Mouse (Mus musculus) limb, embryonic 12.5 days (tissue): ENCODE results near the gene Prss35. TPM values are rescaled to one million over a fixed set of nuclear protein-coding genes. Genes with fewer than 3 reads are reported as not detected.

Experiments
- ATAC-seq: fragments of 200-750 bp; cut with Nextera tagmentation; 2 replicates; pipeline ENCODE4 v1.8.0; 2017; ENCODE audit warnings: low read depth, moderate TSS enrichment; ENCODE audit not compliant: insufficient number of reproducible peaks, insufficient read depth, low FRiP score, low TSS enrichment
- H3K27ac ChIP-seq: fragments of 300-500 bp; sonication (generic); 2 replicates; pipeline ENCODE4 v1.5.1; 2016; ENCODE audit warnings: mild to moderate bottlenecking, moderate library complexity
- H3K27me3 ChIP-seq: fragments of 300-500 bp; sonication (generic); 2 replicates; pipeline ENCODE4 v1.6.1; 2016; ENCODE audit warnings: mild to moderate bottlenecking, moderate library complexity
- H3K36me3 ChIP-seq: fragments of 300-500 bp; sonication (generic); 2 replicates; pipeline ENCODE4 v1.6.1; 2016; ENCODE audit warnings: mild to moderate bottlenecking, moderate library complexity
- H3K4me1 ChIP-seq: fragments of 300-500 bp; sonication (generic); replicated peaks from 2 replicates; pipeline ENCODE4 v1.6.1; 2016
- H3K4me2 ChIP-seq: fragments of 300-500 bp; sonication (generic); 2 replicates; pipeline ENCODE4 v1.6.1; 2016; ENCODE audit warnings: mild to moderate bottlenecking, moderate library complexity
- H3K4me3 ChIP-seq: fragments of 300-500 bp; sonication (generic); replicated peaks from 2 replicates; pipeline ENCODE4 v1.5.1; 2016; ENCODE audit warnings: mild to moderate bottlenecking
- H3K9ac ChIP-seq: fragments of 300-500 bp; sonication (generic); replicated peaks from 2 replicates; pipeline ENCODE4 v1.6.1; 2016; ENCODE audit warnings: mild to moderate bottlenecking, moderate library complexity
- H3K9me3 ChIP-seq: fragments of 300-500 bp; sonication (generic); 2 replicates; pipeline ENCODE4 v1.6.1; 2016; ENCODE audit warnings: mild to moderate bottlenecking, moderate library complexity
- WGBS: fragments of 180-500 bp; shearing (Covaris S2); methylation state at CpG from one replicate; pipeline ENCODE4 v1.1.7; 2016; 5-methylcytosine and 5-hydroxymethylcytosine counted together
- polyA plus RNA-seq: library from polyadenylated mRNA; unstranded; fragments of >200 nt; fragmentation: Nextera tagmentation; extraction: Ambion mirVana; gene quantifications from 2 replicates; pipeline ENCODE4 v1.2.1, GENCODE M21; 2016

Prss35 gene
- polyA plus RNA-seq, 1 experiment from 2014 or later: 14.6 TPM

DNA sequence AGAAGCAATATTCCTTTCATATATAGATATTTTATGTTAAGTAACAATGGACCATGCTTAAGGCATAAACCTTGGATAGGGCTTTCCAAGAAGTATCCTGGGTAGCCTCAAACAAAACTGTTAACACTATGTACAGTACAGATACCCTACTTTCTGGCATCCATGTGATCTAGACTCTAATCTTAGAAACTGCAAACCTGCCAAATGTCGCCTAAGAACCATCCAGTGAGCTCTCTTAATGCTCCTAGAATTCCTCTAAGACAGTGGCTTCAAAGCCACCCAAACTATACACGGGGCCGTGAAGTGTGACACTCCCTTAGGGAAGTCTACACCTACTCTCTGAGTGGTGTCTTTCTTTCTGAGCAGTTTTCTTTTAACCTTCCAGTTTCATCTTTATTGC is 29.4 kb downstream of the Prss35 start:
- no peak overlapping the region for H3K9ac ChIP-seq
- no peaks in the 10 kb centered on the region for H3K4me1 ChIP-seq
- H3K4me3 ChIP-seq: no peak overlapping the region
- no peak for ATAC-seq
- 74% methylated on average over 3 of the region's 3 CpGs for WGBS
- H3K9me3 ChIP-seq: no peaks in the 10 kb centered on the region
- H3K36me3 ChIP-seq: no peaks in the 10 kb centered on the region
- H3K27me3 ChIP-seq: no peaks in the 10 kb centered on the region
- no peak overlapping the region for H3K27ac ChIP-seq
- no peak overlapping the region for H3K4me2 ChIP-seq

DNA sequence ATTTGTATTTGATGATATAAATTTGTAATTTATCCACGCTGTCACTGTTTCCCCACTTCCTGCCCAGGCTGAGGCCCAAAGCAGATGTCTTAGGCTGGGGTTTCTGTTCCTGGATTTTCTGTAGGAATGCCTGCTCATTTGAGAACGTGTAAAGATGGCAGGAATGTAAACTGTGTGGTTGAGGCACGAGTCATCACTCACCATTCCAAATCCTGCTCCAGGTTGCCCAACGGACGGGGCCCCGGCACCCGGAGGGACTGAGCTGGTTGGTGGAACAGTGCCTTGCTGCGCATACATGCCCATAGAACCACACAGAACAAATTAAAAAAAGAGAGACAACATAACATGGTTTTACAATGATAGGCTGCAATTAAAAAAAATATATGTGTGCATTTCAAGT is 30.5 kb downstream of the Prss35 start:
- ATAC-seq: no peak
- Histone ChIP-seq H3K4me1 (no peaks in the 10 kb centered on the region; the same call in 1 of the 2 replicates), H3K4me3 (no peak overlapping the region), H3K36me3 (no peaks in the 10 kb centered on the region), H3K4me2 (no peak overlapping the region), H3K9ac (no peak overlapping the region), H3K27ac (no peak overlapping the region), H3K9me3 (no peaks in the 10 kb centered on the region), H3K27me3 (no peaks in the 10 kb centered on the region)
- 77% methylated on average over 8 of the region's 8 CpGs for whole genome bisulfite sequencing

DNA sequence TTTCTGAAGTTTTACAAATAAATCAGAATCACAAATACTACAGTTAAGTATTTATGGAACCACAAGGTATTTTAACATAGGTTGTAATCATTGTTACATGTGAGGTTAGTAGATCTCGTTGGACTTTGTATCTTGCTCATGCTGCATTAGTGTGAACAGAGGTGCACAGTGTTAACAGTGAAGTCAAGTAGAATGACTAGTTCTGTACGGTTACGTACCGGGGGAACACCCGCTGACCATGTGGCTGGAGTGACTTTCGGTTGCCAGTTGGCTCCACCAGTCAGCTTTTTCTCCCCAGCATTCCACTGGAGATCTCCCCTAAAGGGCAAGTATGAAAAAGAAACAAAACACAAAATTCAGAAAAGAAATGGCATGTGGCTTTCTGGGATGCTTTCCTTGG is 31.9 kb downstream of the Prss35 start:
- no peaks in the 10 kb centered on the region for H3K9me3 ChIP-seq
- no peak overlapping the region for H3K4me2 ChIP-seq
- no peak for ATAC-seq
- H3K4me3 ChIP-seq: no peak overlapping the region
- no peak overlapping the region for H3K27ac ChIP-seq
- no peaks in the 10 kb centered on the region for H3K36me3 ChIP-seq
- WGBS: 91% methylated on average over 6 of the region's 6 CpGs
- H3K9ac ChIP-seq: no peak overlapping the region
- no peaks in the 10 kb centered on the region for H3K27me3 ChIP-seq
- H3K4me1 ChIP-seq: no peaks in the 10 kb centered on the region; the same call in 1 of the 2 replicates

DNA sequence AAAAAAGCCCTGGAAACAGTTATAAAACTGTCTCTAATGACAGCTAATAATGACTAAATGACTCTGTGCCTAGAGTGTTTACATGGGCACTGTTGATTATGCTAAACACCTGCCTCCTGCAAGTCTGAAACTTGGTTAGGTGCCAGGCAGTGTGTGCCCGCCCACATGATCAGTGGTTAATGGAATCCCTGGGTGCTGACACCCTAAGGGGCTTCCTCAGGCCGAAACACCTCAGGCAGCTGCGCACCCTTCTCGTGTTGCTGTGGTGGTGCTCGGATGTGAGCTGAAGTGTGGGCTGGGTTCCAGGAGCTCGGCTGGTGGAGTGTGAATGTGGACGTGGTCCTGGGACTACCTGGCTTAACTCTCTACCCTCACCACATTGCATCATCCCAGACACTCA is 33.9 kb downstream of the Prss35 start:
- H3K9me3 ChIP-seq: no peaks in the 10 kb centered on the region
- no peaks in the 10 kb centered on the region for H3K36me3 ChIP-seq
- no peaks in the 10 kb centered on the region; the same call in 1 of the 2 replicates for H3K4me1 ChIP-seq
- H3K27ac ChIP-seq: no peak overlapping the region
- H3K9ac ChIP-seq: no peak overlapping the region
- H3K4me2 ChIP-seq: no peak overlapping the region
- 38% methylated on average over 7 of the region's 7 CpGs for WGBS
- no peaks in the 10 kb centered on the region for H3K27me3 ChIP-seq
- no peak for ATAC-seq
- no peak overlapping the region for H3K4me3 ChIP-seq

DNA sequence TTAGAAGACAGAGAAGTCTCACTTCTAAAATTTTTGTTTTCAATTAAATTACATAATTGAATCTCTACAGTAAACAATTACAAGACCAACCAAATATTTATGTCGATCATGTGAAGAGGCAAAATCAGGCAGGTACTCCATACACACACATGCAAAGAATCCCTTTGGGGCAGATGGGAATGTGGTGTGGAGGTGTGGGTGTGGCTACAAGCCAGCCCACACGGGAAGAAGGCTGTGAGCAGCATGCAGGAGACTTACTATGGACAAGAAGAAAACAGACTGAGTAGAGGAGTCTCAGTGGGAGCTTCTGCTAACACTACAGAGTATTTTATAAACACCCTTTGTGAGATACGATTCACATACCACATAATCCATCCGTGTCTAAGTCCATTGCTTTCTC is 34.8 kb downstream of the Prss35 start:
- Histone ChIP-seq H3K4me3 (no peak overlapping the region), H3K27ac (no peak overlapping the region), H3K36me3 (no peaks in the 10 kb centered on the region), H3K4me1 (no peaks in the 10 kb centered on the region; the same call in 1 of the 2 replicates), H3K9me3 (no peaks in the 10 kb centered on the region), H3K4me2 (no peak overlapping the region), H3K9ac (no peak overlapping the region), H3K27me3 (no peaks in the 10 kb centered on the region)
- WGBS: 65% methylated on average over 4 of the region's 4 CpGs
- ATAC-seq: no peak

DNA sequence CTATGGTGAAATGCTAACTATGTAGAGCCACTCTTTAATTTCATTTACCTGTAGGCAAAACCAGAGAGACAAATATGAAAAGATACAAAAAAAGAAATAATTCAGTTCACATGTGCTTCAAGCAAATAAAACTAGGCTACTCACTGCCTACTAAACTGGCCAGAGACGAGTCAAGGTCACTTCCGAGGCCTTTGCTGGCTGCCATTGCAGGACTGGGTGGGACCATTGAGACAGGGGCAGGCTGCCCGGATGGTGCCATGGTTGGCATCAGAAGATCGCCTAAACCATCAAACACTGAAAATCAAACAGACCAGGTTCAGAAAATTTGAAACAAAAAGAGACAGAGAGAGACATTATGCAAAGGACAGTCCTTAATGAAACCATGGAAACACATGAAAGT is 38.0 kb downstream of the Prss35 start:
- no peak overlapping the region for H3K4me2 ChIP-seq
- H3K9ac ChIP-seq: no peak overlapping the region
- no peaks in the 10 kb centered on the region for H3K36me3 ChIP-seq
- H3K27me3 ChIP-seq: no peaks in the 10 kb centered on the region
- no peaks in the 10 kb centered on the region; the same call in 1 of the 2 replicates for H3K4me1 ChIP-seq
- 94% methylated on average over 4 of the region's 4 CpGs for WGBS
- ATAC-seq: no peak
- H3K9me3 ChIP-seq: no peaks in the 10 kb centered on the region
- H3K4me3 ChIP-seq: no peak overlapping the region
- no peak overlapping the region for H3K27ac ChIP-seq

DNA sequence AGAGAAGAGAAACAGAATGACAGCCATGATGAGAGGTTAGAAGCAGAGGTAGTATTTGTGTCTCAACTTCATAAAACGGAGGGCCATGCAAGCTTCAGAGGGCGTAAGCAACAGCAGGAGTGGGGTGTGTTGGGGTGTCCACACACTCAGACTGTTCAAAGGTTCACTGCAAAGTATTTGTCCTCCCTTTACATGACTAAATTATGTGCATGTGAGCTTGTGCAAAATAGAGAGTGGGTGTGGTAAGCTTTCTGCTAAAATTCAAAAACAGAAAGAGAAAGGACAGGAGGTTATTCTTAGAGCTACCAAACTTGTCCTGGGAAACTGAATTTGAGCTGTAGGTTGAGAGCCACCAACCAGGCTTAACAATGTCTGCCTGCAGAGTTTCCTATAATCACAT is 39.4 kb downstream of the Prss35 start:
- Histone ChIP-seq H3K4me1 (no peaks in the 10 kb centered on the region; the same call in 1 of the 2 replicates), H3K4me2 (no peak overlapping the region), H3K27ac (no peak overlapping the region), H3K9ac (no peak overlapping the region), H3K4me3 (no peak overlapping the region), H3K27me3 (no peaks in the 10 kb centered on the region), H3K9me3 (no peaks in the 10 kb centered on the region), H3K36me3 (no peaks in the 10 kb centered on the region)
- 88% methylated on average over 2 of the region's 2 CpGs for WGBS
- no peak for ATAC-seq

DNA sequence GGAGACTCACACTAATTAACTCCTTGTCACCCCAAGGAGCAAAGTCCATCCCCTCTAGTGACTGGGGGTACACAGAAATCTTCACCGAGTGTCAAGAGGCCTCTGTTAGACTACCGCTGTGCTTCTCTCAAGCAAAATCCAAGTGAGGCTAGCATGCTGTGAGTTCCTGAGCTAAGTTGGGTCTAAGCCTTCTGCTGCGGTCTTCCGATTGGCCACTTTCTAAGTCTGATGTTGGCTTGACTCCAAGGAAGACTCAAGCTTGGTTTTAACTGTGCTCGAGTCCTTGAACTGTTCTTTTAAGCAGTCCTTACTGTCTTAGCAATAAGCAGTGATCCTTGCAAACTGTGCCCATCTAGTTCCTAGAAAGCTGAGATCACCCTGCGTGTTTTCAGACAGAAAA is 45.7 kb downstream of the Prss35 start:
- 83% methylated on average over 6 of the region's 6 CpGs for WGBS

DNA sequence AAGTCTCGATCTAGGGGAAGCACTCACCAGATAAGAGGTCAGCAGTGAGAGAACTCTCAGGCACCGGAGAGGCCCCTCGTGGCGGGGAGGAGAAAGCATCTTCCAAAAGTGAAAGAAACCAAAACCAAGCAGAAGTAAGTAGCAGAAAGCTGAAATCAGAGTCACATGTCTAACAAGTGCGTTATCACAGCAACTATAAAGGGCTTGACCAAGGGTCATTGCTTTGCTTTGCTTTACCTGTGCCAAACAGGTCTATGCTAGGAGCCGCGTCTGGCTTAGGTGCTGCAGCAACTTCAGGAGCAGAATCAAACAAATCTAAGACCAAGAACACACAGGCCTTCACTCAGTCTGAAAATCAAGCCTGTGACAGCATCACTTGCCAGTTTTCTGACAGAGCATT is 48.5 kb downstream of the Prss35 start:
- 81% methylated on average over 7 of the region's 7 CpGs for WGBS
- H3K9me3 ChIP-seq: no peaks in the 10 kb centered on the region
- ATAC-seq: no peak
- no peak overlapping the region for H3K27ac ChIP-seq
- H3K27me3 ChIP-seq: no peaks in the 10 kb centered on the region
- no peaks in the 10 kb centered on the region for H3K4me1 ChIP-seq
- no peak overlapping the region for H3K4me2 ChIP-seq
- H3K36me3 ChIP-seq: no peaks in the 10 kb centered on the region
- H3K4me3 ChIP-seq: no peak overlapping the region
- no peak overlapping the region for H3K9ac ChIP-seq

More for the DNA sequence above, 45.7 kb downstream of the Prss35 start:
- no peaks in the 10 kb centered on the region for H3K27me3 ChIP-seq
- H3K27ac ChIP-seq: no peak overlapping the region
- H3K36me3 ChIP-seq: no peaks in the 10 kb centered on the region
- no peak overlapping the region for H3K4me2 ChIP-seq
- H3K4me1 ChIP-seq: no peaks in the 10 kb centered on the region
- H3K9me3 ChIP-seq: no peaks in the 10 kb centered on the region
- ATAC-seq: no peak
- no peak overlapping the region for H3K9ac ChIP-seq
- H3K4me3 ChIP-seq: no peak overlapping the region

DNA sequence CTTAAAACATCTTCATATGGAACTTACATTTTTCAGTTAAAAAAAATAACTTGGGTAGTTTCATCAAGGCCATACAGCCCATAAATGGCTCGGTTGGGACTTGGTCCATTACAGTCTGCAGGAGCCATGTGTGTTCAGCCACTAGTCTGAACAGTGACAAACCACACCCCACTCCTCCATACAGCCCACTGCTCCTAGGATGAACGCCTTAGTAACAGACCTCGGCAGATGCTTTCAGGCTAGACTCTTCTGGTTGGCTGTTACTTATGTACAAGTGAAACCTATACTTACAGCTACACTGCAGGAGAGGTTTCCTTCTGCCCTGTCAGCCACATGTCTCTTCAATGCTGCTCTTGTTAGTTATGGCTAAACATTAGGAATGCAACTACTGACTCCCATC is 51.8 kb downstream of the Prss35 start:
- Histone ChIP-seq H3K9me3 (no peaks in the 10 kb centered on the region), H3K4me2 (no peak overlapping the region), H3K4me1 (peaks cover 8% of the 10 kb centered on the region), H3K27me3 (no peaks in the 10 kb centered on the region), H3K9ac (no peak overlapping the region), H3K27ac (no peak overlapping the region), H3K4me3 (no peak overlapping the region), H3K36me3 (no peaks in the 10 kb centered on the region)
- no peak for ATAC-seq
- WGBS: 61% methylated on average over 3 of the region's 3 CpGs

DNA sequence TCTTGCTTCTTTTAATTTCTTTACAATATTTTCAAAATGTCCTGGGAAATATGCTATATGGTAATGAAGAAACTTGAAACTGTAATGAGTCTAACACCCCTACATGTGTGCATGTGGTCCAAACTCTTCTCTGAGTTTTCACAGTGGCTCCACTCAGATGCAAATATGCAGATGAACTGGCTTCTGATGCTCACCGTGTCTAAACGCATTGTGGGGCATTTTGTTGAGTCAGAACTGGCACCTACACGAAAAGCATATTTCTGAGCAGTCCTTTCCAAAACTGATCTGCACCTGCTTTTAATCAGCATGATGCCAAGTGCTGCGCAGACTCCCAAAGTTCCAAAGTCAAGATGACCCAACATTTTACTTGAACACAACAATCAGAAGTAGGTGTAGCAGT is 54.1 kb downstream of the Prss35 start:
- Histone ChIP-seq H3K36me3 (no peaks in the 10 kb centered on the region), H3K27me3 (no peaks in the 10 kb centered on the region), H3K4me1 (peaks cover 8% of the 10 kb centered on the region), H3K4me2 (no peak overlapping the region), H3K4me3 (no peak overlapping the region), H3K27ac (no peak overlapping the region), H3K9me3 (no peaks in the 10 kb centered on the region), H3K9ac (no peak overlapping the region)
- 82% methylated on average over 4 of the region's 4 CpGs for WGBS
- no peak for ATAC-seq

DNA sequence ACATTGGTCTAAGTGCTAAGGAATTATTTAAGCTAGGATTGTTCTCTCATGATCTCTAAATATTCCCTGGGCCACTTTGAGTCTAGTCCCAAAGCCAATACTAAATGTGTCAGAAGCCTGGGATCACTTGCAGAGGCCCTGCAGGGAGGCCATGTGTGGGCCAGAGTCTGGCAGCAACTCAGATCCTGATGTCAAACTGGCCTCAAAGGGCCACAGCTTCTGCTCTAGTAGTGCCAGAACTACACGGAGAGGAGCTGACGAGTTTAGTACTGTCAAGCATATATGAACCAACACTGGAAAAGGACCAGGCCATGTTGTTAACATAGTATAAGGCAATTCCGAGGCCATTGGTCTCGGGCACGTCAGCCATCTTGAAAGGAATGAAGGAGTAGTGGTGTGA is 54.7 kb downstream of the Prss35 start:
- no peak overlapping the region for H3K27ac ChIP-seq
- no peaks in the 10 kb centered on the region for H3K9me3 ChIP-seq
- H3K9ac ChIP-seq: no peak overlapping the region
- no peak overlapping the region for H3K4me3 ChIP-seq
- no peaks in the 10 kb centered on the region for H3K27me3 ChIP-seq
- 85% methylated on average over 5 of the region's 5 CpGs for WGBS
- no peak overlapping the region for H3K4me2 ChIP-seq
- no peak for ATAC-seq
- H3K4me1 ChIP-seq: peaks cover 10% of the 10 kb centered on the region
- no peaks in the 10 kb centered on the region for H3K36me3 ChIP-seq
